Mouse (Mus musculus): ENCODE data around the gene Scarb1. TPM values are rescaled to one million over a fixed set of nuclear protein-coding genes. Genes with fewer than 3 reads are reported as not detected.

The Scarb1 gene
- total RNA-seq, 1 experiment from 2014 or later, result 11.4 TPM

GRCm38 (mm10) chr5:125315110-125315509, 25.8 kb downstream of the Scarb1 start:
- ATAC-seq (ENCODE audit: extremely low read depth, insufficient number of reproducible peaks, low FRiP score, poor library complexity, severe bottlenecking), result no peak

GRCm38 (mm10) chr5:125313991-125314390, 26.9 kb downstream of the Scarb1 start:
- ATAC-seq (ENCODE audit: extremely low read depth, insufficient number of reproducible peaks, low FRiP score, poor library complexity, severe bottlenecking), result no peak

- no peak for ATAC-seq (ENCODE audit: extremely low read depth, insufficient number of reproducible peaks, low FRiP score, poor library complexity, severe bottlenecking)
Measured at GRCm38 (mm10) chr5:125312970-125313597, 27.8 kb downstream of the Scarb1 start.

GRCm38 (mm10) chr5:125310986-125311385, 29.9 kb downstream of the Scarb1 start:
- ATAC-seq (ENCODE audit: extremely low read depth, insufficient number of reproducible peaks, low FRiP score, poor library complexity, severe bottlenecking), result no peak

GRCm38 (mm10) chr5:125309193-125309592, 31.7 kb downstream of the Scarb1 start:
- no peak for ATAC-seq (ENCODE audit: extremely low read depth, insufficient number of reproducible peaks, low FRiP score, poor library complexity, severe bottlenecking)

- ATAC-seq (ENCODE audit: extremely low read depth, insufficient number of reproducible peaks, low FRiP score, poor library complexity, severe bottlenecking), result no peak
Measured at GRCm38 (mm10) chr5:125306824-125307223, 34.1 kb downstream of the Scarb1 start.

- ATAC-seq (ENCODE audit: extremely low read depth, insufficient number of reproducible peaks, low FRiP score, poor library complexity, severe bottlenecking), result no peak
Measured at GRCm38 (mm10) chr5:125306372-125306771, 34.5 kb downstream of the Scarb1 start.

- no peak for ATAC-seq (ENCODE audit: extremely low read depth, insufficient number of reproducible peaks, low FRiP score, poor library complexity, severe bottlenecking)
Measured at GRCm38 (mm10) chr5:125305229-125306081, 35.4 kb downstream of the Scarb1 start.

- no peak for ATAC-seq (ENCODE audit: extremely low read depth, insufficient number of reproducible peaks, low FRiP score, poor library complexity, severe bottlenecking)
Measured at GRCm38 (mm10) chr5:125304245-125304856, 36.5 kb downstream of the Scarb1 start.

GRCm38 (mm10) chr5:125303055-125303454, 37.8 kb downstream of the Scarb1 start:
- no peak for ATAC-seq (ENCODE audit: extremely low read depth, insufficient number of reproducible peaks, low FRiP score, poor library complexity, severe bottlenecking)

GRCm38 (mm10) chr5:125298234-125298633, 42.7 kb downstream of the Scarb1 start:
- ATAC-seq (ENCODE audit: extremely low read depth, insufficient number of reproducible peaks, low FRiP score, poor library complexity, severe bottlenecking), result no peak

- ATAC-seq (ENCODE audit: extremely low read depth, insufficient number of reproducible peaks, low FRiP score, poor library complexity, severe bottlenecking), result no peak
Measured at GRCm38 (mm10) chr5:125297171-125297570, 43.7 kb downstream of the Scarb1 start.

- no peak for ATAC-seq (ENCODE audit: extremely low read depth, insufficient number of reproducible peaks, low FRiP score, poor library complexity, severe bottlenecking)
Measured at GRCm38 (mm10) chr5:125292951-125293350, 47.9 kb downstream of the Scarb1 start.

GRCm38 (mm10) chr5:125291895-125292294, 49.0 kb downstream of the Scarb1 start:
- ATAC-seq (ENCODE audit: extremely low read depth, insufficient number of reproducible peaks, low FRiP score, poor library complexity, severe bottlenecking), result no peak

GRCm38 (mm10) chr5:125291387-125291786, 49.5 kb downstream of the Scarb1 start:
- ATAC-seq (ENCODE audit: extremely low read depth, insufficient number of reproducible peaks, low FRiP score, poor library complexity, severe bottlenecking), result no peak

- ATAC-seq (ENCODE audit: extremely low read depth, insufficient number of reproducible peaks, low FRiP score, poor library complexity, severe bottlenecking), result no peak
Measured at GRCm38 (mm10) chr5:125287053-125287655, 53.7 kb downstream of the Scarb1 start.

- no peak for ATAC-seq (ENCODE audit: extremely low read depth, insufficient number of reproducible peaks, low FRiP score, poor library complexity, severe bottlenecking)
Measured at GRCm38 (mm10) chr5:125286090-125286489, 54.8 kb downstream of the Scarb1 start.

GRCm38 (mm10) chr5:125283748-125284640, 56.9 kb downstream of the Scarb1 start:
- no peak for ATAC-seq (ENCODE audit: extremely low read depth, insufficient number of reproducible peaks, low FRiP score, poor library complexity, severe bottlenecking)

GRCm38 (mm10) chr5:125279216-125279615, 61.7 kb downstream of the Scarb1 start:
- no peak for ATAC-seq (ENCODE audit: extremely low read depth, insufficient number of reproducible peaks, low FRiP score, poor library complexity, severe bottlenecking)
